In genomic region chr11:70843701-70844551, GRCm38 (mm10) we compare ENCODE assay signal across 9 mouse cellular contexts. TPM values are rescaled to one million over a fixed set of nuclear protein-coding genes. Genes with fewer than 3 reads are reported as not detected.
DNase-seq lines count a peak whose midpoint lies in the region; ATAC-seq and TF ChIP-seq lines count a peak whose summit lies in the region.
"Had no signal": no experiment of that assay in that cellular context is flagged by ENCODE, and none has a peak within 500 bp of the region (broad histone marks: within the 10 kb centered on the region; RNA-seq: fewer than 3 reads in every experiment).

No protein-coding gene starts in this region.

- H3K27me3 ChIP-seq in forebrain, embryonic 12.5 days: 0 out of 2 replicates have a peak, but pooled peaks cover 10% of the 10 kb centered on the region
- H3K27me3 ChIP-seq in kidney, embryonic 15.5 days: no peaks in the 10 kb centered on the region

- no peaks in the 10 kb centered on the region for H3K36me3 ChIP-seq in forebrain, embryonic 12.5 days (replicated peaks)
- H3K36me3 ChIP-seq in kidney, embryonic 15.5 days: no peaks in the 10 kb centered on the region

- WGBS in bone marrow, adult 2 months: 29% methylated on average over 12 of the region's 12 CpGs
- 17% methylated on average over 12 of the region's 12 CpGs for WGBS in forebrain, embryonic 12.5 days
- WGBS in kidney, embryonic 15.5 days: 18% methylated on average over 12 of the region's 12 CpGs

- peak overlapping the region; percentile 60 for H3K4me2 ChIP-seq in forebrain, embryonic 12.5 days
- peak overlapping the region; percentile 69 for H3K4me2 ChIP-seq in kidney, embryonic 15.5 days

- no peak for TF ChIP-seq POLR2A in bone marrow, adult 2 months (IDR thresholded peaks at IDR 0.05; ENCODE audit: borderline replicate concordance, control insufficient read depth, low read depth, low read length)

- peak; percentile 31 for ATAC-seq in forebrain, embryonic 12.5 days (ENCODE audit: low FRiP score)
- peak; percentile 44; the same call in 1 of the 2 replicates for ATAC-seq in kidney, embryonic 15.5 days (replicated peaks; ENCODE audit: low FRiP score)

- DNase-seq in left cerebral cortex, postnatal 36 days (ENCODE audit: low spot score in 2 of 2): peak; percentile 8 to 21
- DNase-seq in left cerebral cortex, adult 11 months (ENCODE audit: low spot score): no peak
- peak; percentile 8 for DNase-seq in naive thymus-derived CD4-positive, alpha-beta T cell, adult 2 months (ENCODE audit: low read depth)
- DNase-seq in retina, postnatal 1 day: no peak
- DNase-seq in gastrocnemius, postnatal 4 days (ENCODE audit: low spot score in 2 of 2): no peak

- no peak overlapping the region for H3K27ac ChIP-seq in bone marrow, adult 2 months (ENCODE audit: control insufficient read depth, insufficient read depth, low read depth, low read length, poor library complexity)
- H3K27ac ChIP-seq in forebrain, embryonic 12.5 days: no peak overlapping the region
- H3K27ac ChIP-seq in kidney, embryonic 15.5 days: 0 out of 2 replicates have a peak overlapping the region, but pooled peaks have one; percentile 54

- no peaks in the 10 kb centered on the region for H3K9me3 ChIP-seq in forebrain, embryonic 12.5 days
- no peaks in the 10 kb centered on the region for H3K9me3 ChIP-seq in kidney, embryonic 15.5 days (replicated peaks)

- H3K4me3 ChIP-seq in bone marrow, adult 2 months (replicated peaks; ENCODE audit: control insufficient read depth, low read depth, low read length): peak overlapping the region; percentile 87
- peak overlapping the region; percentile 99 for H3K4me3 ChIP-seq in forebrain, embryonic 12.5 days (replicated peaks)
- H3K4me3 ChIP-seq in kidney, embryonic 15.5 days (replicated peaks): peak overlapping the region; percentile 96

- intact Hi-C loops in left cerebral cortex, postnatal 36 days (cut with DNase I): no loop called here

- H3K4me1 ChIP-seq in bone marrow, adult 2 months (ENCODE audit: control insufficient read depth, insufficient read depth, low read length): peaks cover 3% of the 10 kb centered on the region; the same call in 1 of the 2 replicates
- H3K4me1 ChIP-seq in forebrain, embryonic 12.5 days: peaks cover 19% of the 10 kb centered on the region
- H3K4me1 ChIP-seq in kidney, embryonic 15.5 days: peaks cover 21% of the 10 kb centered on the region

- TF ChIP-seq CTCF in bone marrow, adult 2 months (IDR thresholded peaks at IDR 0.05; ENCODE audit: control insufficient read depth, insufficient read depth, low read length): no peak

- peak overlapping the region; percentile 33; the same call in 1 of the 2 replicates for H3K9ac ChIP-seq in forebrain, embryonic 12.5 days
- peak overlapping the region; percentile 26; the same call in 1 of the 2 replicates for H3K9ac ChIP-seq in kidney, embryonic 15.5 days

RNA-seq across cellular contexts. Expression of gene Rabep1, which starts 0.7 kb away (rescaled TPM):
- 100 to 1,000 TPM; 124 to 125 TPM for total RNA-seq in left cerebral cortex, postnatal 36 days (2021)
- 12.6 and 28.8 TPM in 2 replicates for polyA plus RNA-seq in bone marrow, adult 2 months (2011; ENCODE audit: insufficient read depth, insufficient read length, low replicate concordance, missing spikeins)
- polyA plus RNA-seq in forebrain, embryonic 12.5 days (2016; fragmentation: Nextera tagmentation; extraction: Ambion mirVana): 55.2 and 57.7 TPM in 2 replicates
- polyA plus RNA-seq in kidney, embryonic 15.5 days (2015; fragmentation: Nextera tagmentation; extraction: Ambion mirVana): 36.5 and 36.8 TPM in 2 replicates
- total RNA-seq in gastrocnemius, postnatal 4 days (2021): 10 to 100 TPM; 39.4 to 40.7 TPM

RNA-seq across cellular contexts. Expression of gene Scimp, which starts 31.5 kb away (rescaled TPM):
- total RNA-seq in left cerebral cortex, postnatal 36 days (2021): not detected
- polyA plus RNA-seq in bone marrow, adult 2 months (2011; ENCODE audit: insufficient read depth, insufficient read length, low replicate concordance, missing spikeins): 1.9 TPM in 1 of 2 replicates, not detected in the other
- polyA plus RNA-seq in forebrain, embryonic 12.5 days (2016; fragmentation: Nextera tagmentation; extraction: Ambion mirVana): not detected in 2 replicates
- polyA plus RNA-seq in kidney, embryonic 15.5 days (2015; fragmentation: Nextera tagmentation; extraction: Ambion mirVana): 0.25 TPM in 1 of 2 replicates, not detected in the other
- total RNA-seq in gastrocnemius, postnatal 4 days (2021): not detected
- total RNA-seq: left cerebral cortex, postnatal 10 days had no signal

Comparison
In these comparisons a context has a peak if more than half of its experiments do, and no peak if none do; other contexts are left out.
1. DNase-seq: peak in left cerebral cortex, postnatal 36 days (2 of 2) and naive thymus-derived CD4-positive, alpha-beta T cell, adult 2 months (single experiment); none in left cerebral cortex, adult 11 months (single experiment), retina, postnatal 1 day (single experiment) and gastrocnemius, postnatal 4 days (0 of 2).
2. Peak in every context shown above with its lines, with median percentiles within 50 percentile points of each other: H3K4me3 ChIP-seq.